Mouse (Mus musculus) hindbrain, embryonic 11.5 days (tissue): Measurements from ENCODE around the gene Cyp2s1. TPM values are rescaled to one million over a fixed set of nuclear protein-coding genes. Genes with fewer than 3 reads are reported as not detected.

ENCODE experiments used
- ATAC-seq: fragments of 200-750 bp; cut with Nextera tagmentation; 2 replicates; pipeline ENCODE4 v1.8.0; 2017; ENCODE audit warnings: mild to moderate bottlenecking, moderate TSS enrichment, moderate library complexity; ENCODE audit not compliant: low FRiP score
- DNase-seq: peaks from one replicate; pipeline ENCODE4 v3.0.0-alpha.2; 2015; ENCODE audit warnings: low spot score
- H3K27ac ChIP-seq: fragments of 300-500 bp; sonication (generic); 2 replicates; pipeline ENCODE4 v1.5.1; 2014; ENCODE audit warnings: mild to moderate bottlenecking, low read depth, low read length
- H3K27me3 ChIP-seq: fragments of 300-500 bp; sonication (generic); 2 replicates; pipeline ENCODE4 v1.6.1; 2014; ENCODE audit warnings: mild to moderate bottlenecking, low read length, moderate library complexity, mixed read lengths; ENCODE audit not compliant: control insufficient read depth, insufficient read depth
- H3K36me3 ChIP-seq: fragments of 300-500 bp; sonication (generic); 2 replicates; pipeline ENCODE4 v1.6.1; 2014; ENCODE audit warnings: mild to moderate bottlenecking, low read length, moderate library complexity, mixed read lengths; ENCODE audit not compliant: control insufficient read depth, insufficient read depth
- H3K4me1 ChIP-seq: fragments of 300-500 bp; sonication (generic); replicated peaks from 2 replicates; pipeline ENCODE4 v1.6.1; 2014; ENCODE audit warnings: low read length, mixed read lengths; ENCODE audit not compliant: control insufficient read depth, insufficient read depth
- H3K4me2 ChIP-seq: fragments of 300-500 bp; sonication (generic); replicated peaks from 2 replicates; pipeline ENCODE4 v1.6.1; 2014; ENCODE audit warnings: mild to moderate bottlenecking, low read depth, low read length
- H3K4me3 ChIP-seq: fragments of 300-500 bp; sonication (generic); 2 replicates; pipeline ENCODE4 v1.5.1; 2014; ENCODE audit warnings: low read depth, low read length
- H3K9ac ChIP-seq: fragments of 300-500 bp; sonication (generic); 2 replicates; pipeline ENCODE4 v1.6.1; 2014; ENCODE audit warnings: low read depth, low read length
- H3K9me3 ChIP-seq: fragments of 300-500 bp; sonication (generic); 2 replicates; pipeline ENCODE4 v1.6.1; 2016; ENCODE audit warnings: low read length; ENCODE audit not compliant: control insufficient read depth
- WGBS: fragments of 180-500 bp; shearing (Covaris S2); extraction: QIAGEN DNeasy Blood & Tissue Kit; methylation state at CpG from one replicate; pipeline ENCODE4 v1.1.7; 2014; 5-methylcytosine and 5-hydroxymethylcytosine counted together
- polyA plus RNA-seq: library from polyadenylated mRNA; unstranded; fragments of >200 nt; fragmentation: Nextera tagmentation; extraction: Ambion mirVana; gene quantifications from 2 replicates; pipeline ENCODE4 v1.2.1, GENCODE M21; 2014

Cyp2s1 gene
- polyA plus RNA-seq, 1 experiment from 2014 or later, result 0.69 TPM

DNA sequence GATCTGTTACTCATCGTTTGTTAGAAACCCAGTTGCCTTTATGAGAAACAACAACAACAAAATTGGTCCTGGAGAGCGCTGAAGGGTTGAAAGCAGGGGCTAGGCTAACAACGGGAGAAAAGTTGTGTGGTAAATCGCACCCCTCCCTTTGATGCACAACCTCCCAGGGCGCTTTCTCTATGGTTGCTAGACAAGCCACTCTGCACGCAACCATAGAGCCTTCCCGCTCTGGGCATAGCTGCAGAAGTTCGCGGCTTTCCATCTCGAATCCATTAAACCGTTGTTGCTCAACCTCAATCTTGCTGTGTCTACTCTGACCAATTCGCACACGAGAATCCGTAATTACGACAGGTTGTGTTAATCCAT lies 61.3 kb downstream of the Cyp2s1 start:
- DNase-seq (peak; percentile 77), ATAC-seq (peak; percentile 57)
- peaks cover 9% of the 10 kb centered on the region for H3K4me1 ChIP-seq
- H3K36me3 ChIP-seq, result no peaks in the 10 kb centered on the region; the same call in 1 of the 2 replicates
- H3K27me3 ChIP-seq, result no peaks in the 10 kb centered on the region
- no peaks in the 10 kb centered on the region for H3K9me3 ChIP-seq
- H3K4me2 ChIP-seq, result peak overlapping the region; percentile 80
- peak overlapping the region; percentile 54 for H3K9ac ChIP-seq
- peak overlapping the region; percentile 99 for H3K4me3 ChIP-seq
- under 1% methylated on average over 15 of the region's 15 CpGs for WGBS
- H3K27ac ChIP-seq, result peak overlapping the region; percentile 96

GRCm38 (mm10) chr7:25754738-25755467 lies 61.8 kb downstream of the Cyp2s1 start, which contains the start of gene Hnrnpul1:
Gene Hnrnpul1 (minus strand): TSS chr7:25754757.
- Histone ChIP-seq H3K4me1 (peaks cover 9% of the 10 kb centered on the region), H3K9me3 (no peaks in the 10 kb centered on the region), H3K36me3 (peaks cover 3% of the 10 kb centered on the region; the same call in 1 of the 2 replicates), H3K4me2 (peak within 1 kb of the TSS; percentile 80), H3K27ac (peak within 1 kb of the TSS; percentile 96), H3K4me3 (peak within 1 kb of the TSS; percentile 99), H3K27me3 (no peaks in the 10 kb centered on the region), H3K9ac (peak within 1 kb of the TSS; percentile 98)
- ATAC-seq (peak; percentile 94), DNase-seq (peak; percentile 98)
- under 1% methylated on average over 55 of the region's 55 CpGs for WGBS

DNA sequence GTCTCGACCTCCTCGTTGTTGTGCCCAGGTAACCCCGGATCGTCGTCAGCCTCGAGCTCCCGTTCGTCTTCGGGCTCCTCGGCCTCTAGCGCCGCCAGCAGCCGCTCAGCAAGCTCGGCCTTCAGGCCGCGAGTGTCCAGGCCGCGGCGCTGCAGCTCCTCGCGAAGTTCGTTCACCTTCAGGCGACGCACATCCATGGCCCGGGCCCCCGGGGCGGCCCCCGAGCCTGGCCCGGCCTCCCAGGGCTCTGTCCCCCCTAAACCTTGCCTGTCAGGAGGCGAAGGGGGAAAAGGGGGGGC lies 62.3 kb downstream of the Cyp2s1 start:
- peak overlapping the region; percentile 99 for H3K4me3 ChIP-seq
- peaks cover 3% of the 10 kb centered on the region; the same call in 1 of the 2 replicates for H3K36me3 ChIP-seq
- peaks cover 9% of the 10 kb centered on the region for H3K4me1 ChIP-seq
- no peak for ATAC-seq
- 2% methylated on average over 26 of the region's 30 CpGs for WGBS
- no peaks in the 10 kb centered on the region for H3K27me3 ChIP-seq
- peak overlapping the region; percentile 80 for H3K4me2 ChIP-seq
- peak overlapping the region; percentile 96 for H3K27ac ChIP-seq
- H3K9me3 ChIP-seq, result no peaks in the 10 kb centered on the region
- H3K9ac ChIP-seq, result peak overlapping the region; percentile 98
- no peak for DNase-seq

DNA sequence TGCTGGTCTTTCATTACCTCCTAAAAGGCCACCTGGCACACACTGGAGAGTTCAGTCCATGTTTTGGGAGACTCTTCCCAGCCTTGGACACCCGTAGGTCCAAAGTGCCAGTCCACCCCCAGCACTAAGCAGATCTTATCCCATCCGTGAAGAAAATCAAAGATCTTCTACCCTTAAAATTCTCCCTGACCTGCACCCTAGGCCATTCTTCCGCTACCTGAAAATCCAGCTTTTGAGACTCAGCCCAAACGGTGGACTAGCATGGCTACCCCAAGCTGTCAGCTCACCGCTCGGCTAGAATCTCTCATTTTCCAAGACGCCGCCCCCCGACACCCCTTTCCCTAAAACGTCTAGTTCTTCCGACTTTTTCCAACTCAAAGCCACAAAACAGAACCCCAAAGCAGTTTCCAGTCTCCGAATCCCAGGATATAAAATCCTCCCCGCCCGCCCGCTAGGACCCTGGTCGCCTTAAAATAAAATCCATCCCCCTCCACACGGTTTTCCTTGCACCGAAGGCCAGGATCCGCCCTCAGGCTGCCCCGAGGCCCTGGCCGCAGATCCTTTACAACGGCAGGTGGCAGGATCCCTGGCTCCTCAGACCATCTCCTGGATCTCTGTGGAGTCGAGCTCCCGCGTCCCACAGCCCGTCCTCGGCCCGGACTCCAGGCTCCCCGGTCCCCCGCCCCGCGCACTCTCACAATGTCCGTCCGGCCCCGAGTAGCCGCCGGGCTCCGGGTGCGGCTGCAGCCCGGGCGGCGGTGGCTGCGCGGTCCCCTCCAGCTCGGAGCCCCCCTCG lies 62.9 kb downstream of the Cyp2s1 start:
- Histone ChIP-seq H3K9ac (peak overlapping the region; percentile 98), H3K4me3 (peak overlapping the region; percentile 99), H3K36me3 (peaks cover 4% of the 10 kb centered on the region; the same call in 1 of the 2 replicates), H3K4me2 (peak overlapping the region; percentile 80), H3K4me1 (peaks cover 9% of the 10 kb centered on the region), H3K27me3 (no peaks in the 10 kb centered on the region), H3K9me3 (no peaks in the 10 kb centered on the region), H3K27ac (peak overlapping the region; percentile 96)
- under 1% methylated on average over 42 of the region's 46 CpGs for WGBS
- peak; percentile 25 for ATAC-seq
- DNase-seq, result no peak

GRCm38 (mm10) chr7:25753076-25753475 lies 63.6 kb downstream of the Cyp2s1 start:
- Histone ChIP-seq H3K4me1 (peaks cover 9% of the 10 kb centered on the region), H3K27ac (no peak overlapping the region), H3K27me3 (no peaks in the 10 kb centered on the region), H3K36me3 (peaks cover 11% of the 10 kb centered on the region; the same call in 1 of the 2 replicates), H3K4me2 (peak overlapping the region; percentile 80), H3K9ac (peak overlapping the region; percentile 98), H3K4me3 (peak overlapping the region; percentile 99), H3K9me3 (no peaks in the 10 kb centered on the region)
- DNase-seq (no peak), ATAC-seq (no peak)

Other genes with a start within 250 kb of the Cyp2s1 start
- gene Erich4, start 201.0 kb downstream of the Cyp2s1 start, polyA plus RNA-seq, result not detected in 2 replicates
- gene Dmac2, start 197.5 kb downstream of the Cyp2s1 start, polyA plus RNA-seq, result 25.1 and 25.5 TPM in 2 replicates
- 0.36 and 0.91 TPM in 2 replicates for gene B3gnt8, start 190.3 kb downstream of the Cyp2s1 start, polyA plus RNA-seq
- 32.9 and 35.2 TPM in 2 replicates for gene Bckdha, start 157.9 kb downstream of the Cyp2s1 start, polyA plus RNA-seq
- gene Exosc5, start 157.7 kb downstream of the Cyp2s1 start, polyA plus RNA-seq, result 48.1 and 49.9 TPM in 2 replicates
- gene Tmem91, start 141.7 kb downstream of the Cyp2s1 start, polyA plus RNA-seq, result 1.6 and 2.2 TPM in 2 replicates
- 33.1 and 34.8 TPM in 2 replicates for gene B9d2, start 136.1 kb downstream of the Cyp2s1 start, polyA plus RNA-seq
- 1.0 and 1.1 TPM in 2 replicates for gene Tgfb1, start 129.9 kb downstream of the Cyp2s1 start, polyA plus RNA-seq
- 30.5 and 33.7 TPM in 2 replicates for gene Ccdc97, start 97.8 kb downstream of the Cyp2s1 start, polyA plus RNA-seq
- 68.1 and 70.1 TPM in 2 replicates for gene Hnrnpul1, start 62.2 kb downstream of the Cyp2s1 start, polyA plus RNA-seq
- 15.0 and 19.4 TPM in 2 replicates for gene Axl, start 28.2 kb downstream of the Cyp2s1 start, polyA plus RNA-seq
- not detected in 2 replicates for gene Cyp2b10, start 80.7 kb upstream of the Cyp2s1 start, polyA plus RNA-seq
- not detected in 2 replicates for gene Cyp2b13, start 244.6 kb upstream of the Cyp2s1 start, polyA plus RNA-seq